Mouse (Mus musculus) hindbrain, embryonic 14.5 days (tissue): ENCODE data around the gene Arnt2. TPM values are rescaled to one million over a fixed set of nuclear protein-coding genes. Genes with fewer than 3 reads are reported as not detected.

Experiments used
- ATAC-seq: fragments of 200-750 bp; cut with Nextera tagmentation; 2 replicates; pipeline ENCODE4 v1.8.0; 2017; ENCODE audit warnings: moderate number of reproducible peaks, mild to moderate bottlenecking, moderate TSS enrichment, moderate library complexity; ENCODE audit not compliant: low FRiP score
- DNase-seq: peaks from one replicate; pipeline ENCODE4 v3.0.0-alpha.2; 2015; ENCODE audit warnings: low spot score
- H3K27ac ChIP-seq: fragments of 300-500 bp; sonication (generic); 2 replicates; pipeline ENCODE4 v1.5.1; 2014; ENCODE audit warnings: mild to moderate bottlenecking, moderate library complexity
- H3K27me3 ChIP-seq: fragments of 300-500 bp; sonication (generic); 2 replicates; pipeline ENCODE4 v1.6.1; 2014; ENCODE audit warnings: mild to moderate bottlenecking, low read length, mixed read lengths; ENCODE audit not compliant: control insufficient read depth, insufficient read depth
- H3K36me3 ChIP-seq: fragments of 300-500 bp; sonication (generic); replicated peaks from 2 replicates; pipeline ENCODE4 v1.6.1; 2014; ENCODE audit not compliant: control insufficient read depth, insufficient read depth
- H3K4me1 ChIP-seq: fragments of 300-500 bp; sonication (generic); replicated peaks from 2 replicates; pipeline ENCODE4 v1.6.1; 2014; ENCODE audit warnings: antibody characterized with exemption, low read length, mixed read lengths; ENCODE audit not compliant: control insufficient read depth, insufficient read depth
- H3K4me2 ChIP-seq: fragments of 300-500 bp; sonication (generic); replicated peaks from 2 replicates; pipeline ENCODE4 v1.6.1; 2014; ENCODE audit warnings: mild to moderate bottlenecking, moderate library complexity
- H3K4me3 ChIP-seq: fragments of 300-500 bp; sonication (generic); replicated peaks from 2 replicates; pipeline ENCODE4 v1.5.1; 2014; ENCODE audit warnings: mild to moderate bottlenecking, low read length
- H3K9ac ChIP-seq: fragments of 300-500 bp; sonication (generic); 2 replicates; pipeline ENCODE4 v1.6.1; 2014
- H3K9me3 ChIP-seq: fragments of 300-500 bp; sonication (generic); 2 replicates; pipeline ENCODE4 v1.6.1; 2016; ENCODE audit warnings: low read length; ENCODE audit not compliant: control insufficient read depth
- WGBS: fragments of 180-500 bp; shearing (Covaris S2); extraction: QIAGEN DNeasy Blood & Tissue Kit; methylation state at CpG from one replicate; pipeline ENCODE4 v1.1.7; 2014; 5-methylcytosine and 5-hydroxymethylcytosine counted together
- polyA plus RNA-seq: library from polyadenylated mRNA; unstranded; fragments of >200 nt; fragmentation: Nextera tagmentation; extraction: Ambion mirVana; gene quantifications from 2 replicates; pipeline ENCODE4 v1.2.1, GENCODE M21; 2014

Arnt2 gene
- polyA plus RNA-seq, 1 experiment from 2014 or later: 67.4 TPM

DNA sequence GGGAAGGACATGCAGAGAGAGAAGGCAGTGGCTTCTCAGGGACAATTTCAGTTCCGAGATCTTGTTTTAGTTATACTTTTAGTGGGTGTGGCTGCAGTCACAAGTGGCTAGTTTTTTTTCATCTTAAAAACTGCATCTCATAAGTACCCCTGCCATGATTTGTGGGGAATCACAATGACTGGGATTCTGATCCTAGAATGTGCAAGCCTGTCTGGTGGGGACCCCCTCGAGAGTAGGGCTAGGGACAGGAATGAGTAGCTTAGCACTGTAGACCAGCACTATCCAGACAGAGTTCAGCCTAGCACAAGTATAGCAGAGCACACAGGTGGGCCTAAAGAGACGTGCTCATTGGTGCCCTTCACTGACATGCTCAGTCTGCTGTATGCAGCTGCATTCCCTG is 27.6 kb downstream of the Arnt2 start:
- Histone ChIP-seq H3K4me1 (peaks cover 4% of the 10 kb centered on the region; the same call in 1 of the 2 replicates), H3K9me3 (no peaks in the 10 kb centered on the region), H3K27ac (no peak overlapping the region), H3K27me3 (no peaks in the 10 kb centered on the region), H3K36me3 (no peaks in the 10 kb centered on the region), H3K4me2 (no peak overlapping the region), H3K4me3 (no peak overlapping the region), H3K9ac (no peak overlapping the region)
- 87% methylated on average over 3 of the region's 3 CpGs for WGBS
- DNase-seq (no peak), ATAC-seq (no peak)

DNA sequence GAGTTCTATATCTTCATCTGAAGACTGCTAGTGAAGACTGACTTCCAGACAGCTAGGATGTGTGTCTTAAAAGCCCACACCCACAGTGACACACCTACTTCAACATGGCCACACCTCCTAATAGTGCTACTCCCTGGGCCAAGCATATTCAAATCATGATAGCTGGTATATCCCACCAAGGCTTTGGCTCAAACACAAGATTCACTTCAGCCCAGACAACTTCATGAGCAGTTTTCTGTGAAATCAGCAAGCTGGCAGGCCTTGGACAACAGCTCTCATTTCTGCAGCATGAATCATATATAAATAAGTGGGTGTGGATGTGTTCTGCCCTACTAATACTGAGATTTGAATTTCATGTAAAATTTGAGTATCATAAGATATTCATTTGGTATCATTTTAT is 29.2 kb downstream of the Arnt2 start:
- H3K27ac ChIP-seq: no peak overlapping the region
- no peaks in the 10 kb centered on the region for H3K9me3 ChIP-seq
- no peak overlapping the region for H3K9ac ChIP-seq
- no peaks in the 10 kb centered on the region for H3K27me3 ChIP-seq
- ATAC-seq (no peak), DNase-seq (no peak)
- no peak overlapping the region for H3K4me2 ChIP-seq
- H3K4me3 ChIP-seq: no peak overlapping the region
- peaks cover 12% of the 10 kb centered on the region; the same call in 1 of the 2 replicates for H3K4me1 ChIP-seq
- H3K36me3 ChIP-seq: no peaks in the 10 kb centered on the region

DNA sequence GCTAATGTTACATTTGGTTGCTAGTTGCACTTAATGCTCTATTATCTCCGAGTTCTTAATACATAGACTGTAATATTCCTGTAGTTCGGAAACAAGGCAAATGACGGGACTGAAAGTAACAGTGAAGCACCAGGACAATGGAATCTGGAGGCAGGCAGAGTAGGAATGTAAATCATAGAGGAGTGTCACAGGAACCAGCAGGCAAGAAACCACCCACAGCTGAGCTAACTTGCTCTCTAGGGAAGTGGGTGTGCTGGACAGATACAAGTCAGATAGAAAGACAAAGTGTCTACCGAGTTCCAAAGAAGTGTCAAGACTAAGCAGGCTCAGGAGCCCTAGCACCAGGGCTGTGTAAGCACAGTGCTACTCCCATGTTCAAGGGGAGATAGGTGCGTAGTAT is 32.6 kb downstream of the Arnt2 start:
- Histone ChIP-seq H3K27ac (0 out of 2 replicates have a peak overlapping the region, but pooled peaks have one; percentile 7), H3K36me3 (no peaks in the 10 kb centered on the region), H3K27me3 (no peaks in the 10 kb centered on the region), H3K4me2 (no peak overlapping the region), H3K4me1 (peaks cover 12% of the 10 kb centered on the region; the same call in 1 of the 2 replicates), H3K4me3 (no peak overlapping the region), H3K9ac (no peak overlapping the region), H3K9me3 (no peaks in the 10 kb centered on the region)
- 70% methylated on average over 5 of the region's 5 CpGs for WGBS
- DNase-seq (no peak), ATAC-seq (no peak)

DNA sequence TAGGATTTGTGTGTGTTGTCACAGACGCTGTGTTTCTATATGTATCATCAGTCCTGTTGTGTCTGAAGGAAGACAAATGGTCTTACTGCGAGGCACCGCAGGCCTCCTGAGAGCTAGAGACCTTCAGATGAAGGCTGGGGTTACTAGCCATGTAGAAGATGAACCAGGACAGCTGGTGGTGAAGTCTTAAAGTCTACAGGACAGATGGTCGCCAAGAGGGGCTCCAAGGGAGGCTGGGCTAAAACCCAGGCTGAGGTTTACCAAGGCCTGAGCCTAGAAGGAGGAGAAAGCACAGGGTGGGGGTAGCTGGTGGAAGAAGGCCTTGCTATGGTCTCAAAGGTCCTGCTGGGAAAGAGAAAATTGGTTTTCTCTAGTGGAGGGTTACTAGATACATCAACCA is 36.3 kb downstream of the Arnt2 start:
- H3K9me3 ChIP-seq: no peaks in the 10 kb centered on the region
- no peak overlapping the region for H3K9ac ChIP-seq
- DNase-seq (no peak), ATAC-seq (no peak)
- 88% methylated on average over 4 of the region's 4 CpGs for WGBS
- no peak overlapping the region for H3K4me3 ChIP-seq
- H3K4me2 ChIP-seq: no peak overlapping the region
- H3K27ac ChIP-seq: no peak overlapping the region
- H3K36me3 ChIP-seq: no peaks in the 10 kb centered on the region
- H3K27me3 ChIP-seq: no peaks in the 10 kb centered on the region
- peaks cover 24% of the 10 kb centered on the region for H3K4me1 ChIP-seq

DNA sequence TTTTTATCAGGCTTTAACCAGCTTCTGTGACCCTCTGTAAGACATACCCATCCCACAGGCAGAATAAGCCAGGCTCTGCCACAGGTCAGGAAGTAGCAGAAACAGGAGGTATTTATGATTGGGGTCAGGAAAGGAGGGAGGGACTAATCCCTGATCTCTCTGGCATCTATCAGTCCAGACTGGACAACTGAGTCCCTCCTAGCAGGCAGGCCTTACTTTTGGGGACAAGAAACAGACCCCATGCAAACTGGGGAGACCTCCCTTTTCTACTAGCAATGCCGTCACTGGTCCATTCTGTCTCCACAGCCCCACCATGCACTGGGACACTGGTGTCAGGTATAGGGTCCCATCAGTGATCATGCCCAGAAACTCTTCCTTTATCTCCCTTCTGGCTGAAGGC is 37.1 kb downstream of the Arnt2 start:
- no peaks in the 10 kb centered on the region for H3K9me3 ChIP-seq
- peak overlapping the region; percentile 84 for H3K27ac ChIP-seq
- DNase-seq (no peak), ATAC-seq (no peak)
- no peak overlapping the region for H3K9ac ChIP-seq
- H3K27me3 ChIP-seq: no peaks in the 10 kb centered on the region
- no peaks in the 10 kb centered on the region for H3K36me3 ChIP-seq
- 100% methylated on average over 1 of the region's 1 CpGs for WGBS
- H3K4me1 ChIP-seq: peaks cover 24% of the 10 kb centered on the region
- H3K4me2 ChIP-seq: no peak overlapping the region
- no peak overlapping the region for H3K4me3 ChIP-seq

DNA sequence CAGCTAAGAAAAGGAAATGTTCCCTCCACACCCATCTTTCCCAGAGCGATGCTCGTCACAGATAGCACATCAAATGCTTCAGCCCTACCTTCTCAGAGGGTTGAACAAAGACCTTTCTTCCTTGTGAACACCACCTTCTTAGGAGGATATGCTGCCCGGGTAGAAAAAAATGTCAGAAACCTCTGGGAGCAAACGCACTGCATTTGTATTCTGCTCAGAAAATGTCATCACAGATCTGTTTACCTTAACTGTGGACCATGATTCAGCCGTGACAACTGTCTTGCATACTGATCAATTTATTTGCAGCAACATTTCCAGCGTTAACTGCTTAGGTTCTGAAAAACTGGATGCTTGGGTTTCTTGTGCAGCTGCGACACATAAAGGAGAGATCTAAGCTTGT is 37.7 kb downstream of the Arnt2 start:
- Histone ChIP-seq H3K36me3 (no peaks in the 10 kb centered on the region), H3K9me3 (no peaks in the 10 kb centered on the region), H3K4me1 (peaks cover 19% of the 10 kb centered on the region), H3K27me3 (no peaks in the 10 kb centered on the region), H3K4me3 (no peak overlapping the region), H3K27ac (peak overlapping the region; percentile 84), H3K4me2 (peak overlapping the region; percentile 21), H3K9ac (peak overlapping the region; percentile 2; the same call in 1 of the 2 replicates)
- 63% methylated on average over 7 of the region's 7 CpGs for WGBS
- DNase-seq (no peak), ATAC-seq (no peak)

DNA sequence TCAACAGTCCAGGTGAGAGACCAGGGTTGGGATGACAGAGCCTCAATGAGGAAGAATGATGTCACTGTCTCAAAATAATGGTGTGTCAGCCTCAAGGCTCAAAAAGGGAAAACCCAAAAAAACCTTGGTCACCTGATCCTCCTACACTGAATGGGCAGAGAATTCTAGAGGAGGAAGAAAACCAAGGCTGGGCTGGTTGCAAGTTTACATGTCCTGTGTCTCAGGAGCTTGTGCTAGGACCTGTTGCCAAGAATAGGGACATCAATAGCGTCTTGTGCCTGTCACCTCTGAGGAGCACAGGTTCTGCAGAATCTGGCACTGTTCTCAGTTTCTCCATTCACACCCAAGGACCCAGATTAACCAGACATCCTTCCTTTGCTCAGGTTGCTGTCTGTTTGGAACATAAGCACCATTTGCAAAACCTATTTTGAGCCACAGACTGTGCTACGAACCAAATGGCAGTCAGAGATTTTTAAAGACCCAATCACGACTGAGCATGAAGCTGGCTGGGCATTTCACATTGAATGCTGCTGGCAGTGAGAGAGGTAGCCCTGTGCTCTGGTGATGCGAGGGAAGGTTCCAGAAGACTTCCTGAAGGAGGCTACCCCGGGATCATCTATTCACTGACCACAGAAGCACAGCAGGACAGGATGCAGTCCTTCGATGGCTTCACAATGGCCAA is 38.9 kb downstream of the Arnt2 start:
- Histone ChIP-seq H3K27me3 (no peaks in the 10 kb centered on the region), H3K36me3 (no peaks in the 10 kb centered on the region), H3K9me3 (no peaks in the 10 kb centered on the region), H3K4me3 (no peak overlapping the region), H3K27ac (peak overlapping the region; percentile 84; the same call in 1 of the 2 replicates), H3K4me2 (peak overlapping the region; percentile 21; the same call in 1 of the 2 replicates), H3K4me1 (peaks cover 16% of the 10 kb centered on the region), H3K9ac (no peak overlapping the region)
- 85% methylated on average over 6 of the region's 6 CpGs for WGBS
- DNase-seq: no peak
- ATAC-seq: no peak

DNA sequence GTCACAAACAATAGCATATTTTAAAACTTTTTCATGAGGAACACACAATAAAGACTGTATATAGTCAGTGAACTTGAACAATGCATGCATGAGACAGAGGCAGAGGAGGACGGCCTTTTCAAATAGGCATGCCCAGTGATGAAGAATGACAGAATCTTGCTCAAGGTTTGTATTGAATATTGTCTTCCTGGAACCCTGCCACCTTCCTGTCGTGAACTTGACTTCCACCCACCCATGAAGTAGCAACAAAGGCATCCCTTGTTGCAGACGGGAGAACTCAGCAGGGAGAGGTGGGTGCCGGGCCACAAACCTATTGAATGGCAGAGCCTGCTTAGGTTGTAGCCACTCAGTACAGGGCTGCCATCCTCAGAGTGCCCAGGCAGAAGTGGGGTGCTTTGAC is 43.7 kb downstream of the Arnt2 start:
- ATAC-seq (no peak), DNase-seq (no peak)
- H3K36me3 ChIP-seq: peaks cover under 1% of the 10 kb centered on the region; the same call in 1 of the 2 replicates
- no peaks in the 10 kb centered on the region for H3K9me3 ChIP-seq
- H3K9ac ChIP-seq: no peak overlapping the region
- no peaks in the 10 kb centered on the region for H3K27me3 ChIP-seq
- no peak overlapping the region for H3K4me2 ChIP-seq
- H3K27ac ChIP-seq: no peak overlapping the region
- H3K4me1 ChIP-seq: peaks cover 11% of the 10 kb centered on the region; the same call in 1 of the 2 replicates
- WGBS: 39% methylated on average over 4 of the region's 4 CpGs
- H3K4me3 ChIP-seq: no peak overlapping the region

DNA sequence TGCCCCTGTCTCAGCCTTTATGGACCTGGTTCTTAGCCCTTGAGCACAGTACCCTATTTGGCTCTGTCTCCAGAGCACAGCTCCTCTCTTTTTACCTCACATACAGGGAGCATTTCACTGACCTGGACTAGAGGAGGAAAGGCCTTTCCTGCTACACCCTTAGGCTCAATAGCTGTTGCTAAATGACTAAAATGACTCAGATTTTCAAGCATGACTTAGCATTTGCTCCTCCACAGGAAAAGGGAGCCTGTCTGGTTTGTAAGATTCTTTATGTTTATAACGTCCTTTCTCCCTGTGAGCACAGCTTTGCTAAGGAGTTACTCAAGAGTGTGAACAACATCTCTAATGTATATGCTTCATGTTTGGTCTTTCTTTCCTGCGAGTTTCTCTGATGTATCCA is 47.3 kb downstream of the Arnt2 start:
- ATAC-seq (no peak), DNase-seq (no peak)
- no peak overlapping the region for H3K4me3 ChIP-seq

More for the DNA sequence above, 47.3 kb downstream of the Arnt2 start:
- Histone ChIP-seq H3K27me3 (no peaks in the 10 kb centered on the region), H3K36me3 (peaks cover 35% of the 10 kb centered on the region), H3K4me2 (no peak overlapping the region), H3K4me1 (0 out of 2 replicates have a peak, but pooled peaks cover 10% of the 10 kb centered on the region), H3K9ac (no peak overlapping the region), H3K27ac (no peak overlapping the region), H3K9me3 (no peaks in the 10 kb centered on the region)
- 40% methylated on average over 2 of the region's 2 CpGs for WGBS
